Mouse (Mus musculus) small intestine, adult 2 months (tissue): ENCODE data around the gene Rnf150. TPM values are rescaled to one million over a fixed set of nuclear protein-coding genes. Genes with fewer than 3 reads are reported as not detected.

Source experiments
- H3K27ac ChIP-seq: fragments of 200-500 bp; 2 replicates; pipeline ENCODE4 v1.5.1; 2012; ENCODE audit warnings: low read depth, low read length, control low read depth, inconsistent platforms; ENCODE audit not compliant: insufficient read depth
- H3K27me3 ChIP-seq: fragments of 200-500 bp; 2 replicates; pipeline ENCODE4 v1.6.1; 2012; ENCODE audit warnings: mild to moderate bottlenecking, moderate library complexity, low read length, inconsistent platforms; ENCODE audit not compliant: control insufficient read depth, insufficient read depth
- H3K36me3 ChIP-seq: fragments of 200-500 bp; 2 replicates; pipeline ENCODE4 v1.6.1; 2012; ENCODE audit warnings: mild to moderate bottlenecking, low read length, control low read depth, inconsistent platforms; ENCODE audit not compliant: control insufficient read depth, insufficient read depth
- H3K4me1 ChIP-seq: fragments of 200-500 bp; 2 replicates; pipeline ENCODE4 v1.6.1; 2012; ENCODE audit warnings: low read length, inconsistent platforms, mixed read lengths; ENCODE audit not compliant: control insufficient read depth, insufficient read depth, insufficient read length
- H3K4me3 ChIP-seq: fragments of 200-500 bp; 2 replicates; pipeline ENCODE4 v1.5.1; 2012; ENCODE audit warnings: low read depth, mild to moderate bottlenecking, control low read depth, inconsistent platforms, low read length, moderate library complexity
- CTCF ChIP-seq: fragments of 200-500 bp; IDR thresholded peaks from 2 replicates; pipeline ENCODE4 v1.5.1; 2012; ENCODE audit warnings: low read depth, mild to moderate bottlenecking, control low read depth, inconsistent platforms, low read length, moderate library complexity, mixed read lengths; ENCODE audit not compliant: insufficient replicate concordance, insufficient read length; ENCODE audit errors: extremely low read depth
- POLR2A ChIP-seq: fragments of 200-500 bp; IDR thresholded peaks from 2 replicates; pipeline ENCODE4 v1.6.1; 2012; ENCODE audit warnings: low read depth, mild to moderate bottlenecking, control low read depth, inconsistent platforms, low read length, moderate library complexity
- WGBS: fragments of 180-500 bp; shearing (Covaris S2); methylation state at CpG from one replicate; pipeline ENCODE4 v1.1.7; 2018; 5-methylcytosine and 5-hydroxymethylcytosine counted together
- polyA plus RNA-seq: library from polyadenylated mRNA; depleted of rRNA; stranded (reverse); fragments of >200 nt; gene quantifications from 2 replicates; pipeline ENCODE4 v1.2.3, GENCODE M21; 2012

The Rnf150 gene
- polyA plus RNA-seq, 1 experiment: 0.32 TPM

GRCm38 (mm10) chr8:82907271-82907670 lies 44.1 kb downstream of the Rnf150 start:
- H3K27ac ChIP-seq: no peak overlapping the region
- H3K4me1 ChIP-seq: no peaks in the 10 kb centered on the region
- no peak overlapping the region for H3K4me3 ChIP-seq
- no peaks in the 10 kb centered on the region for H3K27me3 ChIP-seq
- TF ChIP-seq POLR2A: no peak
- no peak for TF ChIP-seq CTCF
- WGBS: 68% methylated on average over 3 of the region's 3 CpGs
- no peaks in the 10 kb centered on the region for H3K36me3 ChIP-seq

DNA sequence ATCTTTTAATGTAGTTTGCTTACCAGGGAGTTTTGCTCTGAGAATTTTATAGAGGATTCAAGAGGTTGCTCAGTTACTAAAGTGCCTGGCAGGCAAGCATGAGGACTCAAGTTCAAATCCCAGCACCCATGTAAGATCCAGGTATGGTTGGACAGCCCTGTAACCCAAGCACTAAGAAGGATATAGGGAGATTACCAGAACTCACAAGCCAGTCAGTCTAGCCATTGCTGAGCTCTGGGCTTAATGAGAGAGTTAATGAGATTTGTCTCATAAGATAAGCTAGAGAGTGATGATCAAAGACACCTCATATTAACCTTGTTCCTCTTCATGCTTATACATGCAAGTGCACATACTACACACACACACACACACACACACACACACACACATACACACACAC lies 48.3 kb downstream of the Rnf150 start:
- Histone ChIP-seq H3K4me1 (no peaks in the 10 kb centered on the region), H3K27ac (no peak overlapping the region), H3K27me3 (no peaks in the 10 kb centered on the region), H3K36me3 (no peaks in the 10 kb centered on the region), H3K4me3 (no peak overlapping the region)
- TF ChIP-seq POLR2A: no peak
- TF ChIP-seq CTCF: no peak

- Histone ChIP-seq H3K4me1 (no peaks in the 10 kb centered on the region), H3K27me3 (no peaks in the 10 kb centered on the region), H3K4me3 (no peak overlapping the region), H3K36me3 (no peaks in the 10 kb centered on the region), H3K27ac (no peak overlapping the region)
- 69% methylated on average over 4 of the region's 4 CpGs for WGBS
- TF ChIP-seq CTCF (no peak), POLR2A (no peak)
These were observed 49.1 kb downstream of the Rnf150 start for GRCm38 (mm10) chr8:82912282-82912681.

GRCm38 (mm10) chr8:82914543-82914942 lies 51.4 kb downstream of the Rnf150 start:
- Histone ChIP-seq H3K27ac (no peak overlapping the region), H3K4me1 (no peaks in the 10 kb centered on the region), H3K27me3 (no peaks in the 10 kb centered on the region), H3K4me3 (no peak overlapping the region), H3K36me3 (no peaks in the 10 kb centered on the region)
- TF ChIP-seq POLR2A (no peak), CTCF (no peak)
- WGBS: 86% methylated on average over 3 of the region's 3 CpGs

GRCm38 (mm10) chr8:82916851-82917539 lies 53.8 kb downstream of the Rnf150 start:
- no peak overlapping the region for H3K27ac ChIP-seq
- TF ChIP-seq CTCF: no peak
- TF ChIP-seq POLR2A: no peak
- H3K27me3 ChIP-seq: no peaks in the 10 kb centered on the region
- no peaks in the 10 kb centered on the region for H3K4me1 ChIP-seq
- no peak overlapping the region for H3K4me3 ChIP-seq
- no peaks in the 10 kb centered on the region for H3K36me3 ChIP-seq
- 39% methylated on average over 1 of the region's 1 CpGs for WGBS

DNA sequence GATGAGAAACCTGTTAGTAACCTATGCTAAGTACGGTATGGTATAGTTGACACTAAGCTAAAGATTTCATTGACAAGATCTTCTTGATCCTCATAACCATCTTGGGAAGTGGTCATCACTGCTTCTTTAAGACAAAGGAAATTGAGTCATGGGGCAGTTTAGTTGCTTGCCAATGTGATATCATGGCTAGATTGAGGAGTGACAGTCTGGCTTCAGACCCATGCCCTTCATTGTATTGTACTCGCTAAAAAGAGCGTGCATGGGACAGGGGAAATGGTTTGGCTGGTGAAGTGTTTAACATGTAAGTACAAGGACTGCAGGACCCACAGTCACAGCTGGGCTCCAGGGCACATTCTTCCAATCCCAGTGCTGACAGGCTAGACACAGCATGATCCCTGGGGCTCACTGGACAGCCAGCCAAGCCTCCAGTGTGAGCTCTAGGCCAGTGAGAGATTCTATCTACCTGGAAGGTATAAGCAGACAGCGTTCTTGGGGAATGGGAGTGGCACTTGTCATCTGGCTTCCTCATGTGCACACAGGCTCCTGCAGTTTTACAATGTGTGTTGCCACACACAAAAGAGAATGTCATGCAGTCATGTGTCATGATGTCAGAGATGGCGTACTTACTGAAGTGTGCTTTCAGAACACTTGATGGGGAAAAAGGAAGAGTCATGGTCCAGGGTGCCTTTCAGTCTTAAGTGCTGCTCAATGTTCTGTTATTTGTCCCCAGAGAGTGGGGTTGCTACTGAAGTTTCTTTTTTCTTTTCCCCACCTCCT lies 54.6 kb downstream of the Rnf150 start:
- Histone ChIP-seq H3K36me3 (no peaks in the 10 kb centered on the region), H3K4me3 (no peak overlapping the region), H3K27ac (no peak overlapping the region), H3K4me1 (no peaks in the 10 kb centered on the region), H3K27me3 (no peaks in the 10 kb centered on the region)
- TF ChIP-seq POLR2A (no peak), CTCF (no peak)
- WGBS: 79% methylated on average over 5 of the region's 5 CpGs

- H3K27ac ChIP-seq: no peak overlapping the region
- TF ChIP-seq POLR2A: no peak
- TF ChIP-seq CTCF: no peak
- no peaks in the 10 kb centered on the region for H3K4me1 ChIP-seq
- no peaks in the 10 kb centered on the region for H3K27me3 ChIP-seq
- no peaks in the 10 kb centered on the region for H3K36me3 ChIP-seq
- H3K4me3 ChIP-seq: no peak overlapping the region
- 83% methylated on average over 4 of the region's 4 CpGs for WGBS
These were observed 56.5 kb downstream of the Rnf150 start for GRCm38 (mm10) chr8:82919676-82920075.
